Mouse (Mus musculus) kidney, postnatal 14 days (tissue): Measurements from ENCODE around the gene Ccdc57.

Experiments used
- DNase-seq: peaks from one replicate; pipeline ENCODE4 v3.0.0; 2022; ENCODE audit warnings: mixed read lengths

The Ccdc57 gene

DNA sequence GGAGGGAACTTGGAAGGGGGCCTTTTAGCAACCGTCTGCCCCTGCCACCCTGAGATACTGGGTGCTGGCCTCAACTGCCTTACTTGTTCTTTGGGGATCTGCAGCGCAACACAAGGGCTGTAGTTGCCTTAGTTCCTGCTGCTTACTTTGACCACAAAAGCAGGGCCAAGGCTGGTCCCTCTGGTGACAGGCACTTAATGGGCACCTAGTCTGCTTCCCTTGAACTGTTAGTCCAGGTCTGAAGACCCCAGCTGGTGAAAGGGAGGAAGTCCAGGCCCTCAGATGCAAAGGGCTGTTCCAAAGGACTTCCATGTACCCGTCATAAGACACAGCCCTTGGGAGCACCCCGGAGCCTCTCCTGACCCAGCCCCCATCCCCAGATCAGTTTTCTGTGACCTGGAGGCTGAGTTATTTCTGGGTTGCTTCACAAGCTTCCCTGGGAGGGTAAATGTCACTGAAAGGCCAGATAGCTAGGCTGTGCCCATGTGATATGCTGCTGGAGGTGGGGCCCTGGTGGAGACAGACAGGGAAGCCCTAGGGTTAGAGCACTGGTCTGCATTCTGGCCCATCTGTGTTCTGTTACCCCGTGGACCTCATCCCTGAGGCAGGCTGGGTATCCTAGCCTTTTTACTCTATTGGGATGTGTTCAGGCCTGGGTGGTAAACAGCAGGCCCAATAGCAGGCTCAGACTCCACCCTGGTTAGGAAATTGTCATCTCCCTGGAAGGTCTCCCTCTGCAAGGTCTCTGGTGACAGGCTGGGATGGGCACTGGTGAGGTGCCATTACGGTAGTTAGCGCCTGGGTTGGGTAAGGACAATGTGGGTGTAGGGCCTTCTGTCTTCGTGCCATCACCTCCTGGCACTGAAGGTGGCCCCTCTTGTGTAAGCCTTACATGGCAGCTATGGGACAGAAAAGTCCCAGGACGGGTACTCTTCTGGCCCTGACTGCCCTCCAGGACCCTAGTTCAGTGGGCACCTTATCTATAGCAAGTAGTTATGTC, 19.4 kb upstream of the Ccdc57 start:
- no peak for DNase-seq

DNA sequence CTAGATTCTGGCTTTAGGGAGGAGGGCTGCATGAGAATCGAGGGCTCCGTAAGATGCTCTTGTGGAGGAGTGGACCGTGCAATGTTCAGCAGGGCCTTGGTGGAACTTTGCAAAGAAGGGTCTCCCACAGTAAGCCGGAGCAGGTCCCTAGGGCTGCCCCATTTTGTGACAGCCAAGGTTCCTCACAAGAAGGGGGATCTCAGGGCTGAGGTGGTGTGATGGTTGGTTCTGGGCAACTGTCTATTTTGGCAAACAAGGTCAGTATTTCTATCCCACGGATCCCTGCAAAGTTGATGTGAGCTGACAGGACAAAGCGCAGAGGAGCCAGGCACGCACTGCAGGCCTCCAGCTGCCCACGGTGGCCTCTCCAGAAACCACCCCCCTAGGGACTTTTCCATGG, 18.6 kb upstream of the Ccdc57 start:
- no peak for DNase-seq

DNA sequence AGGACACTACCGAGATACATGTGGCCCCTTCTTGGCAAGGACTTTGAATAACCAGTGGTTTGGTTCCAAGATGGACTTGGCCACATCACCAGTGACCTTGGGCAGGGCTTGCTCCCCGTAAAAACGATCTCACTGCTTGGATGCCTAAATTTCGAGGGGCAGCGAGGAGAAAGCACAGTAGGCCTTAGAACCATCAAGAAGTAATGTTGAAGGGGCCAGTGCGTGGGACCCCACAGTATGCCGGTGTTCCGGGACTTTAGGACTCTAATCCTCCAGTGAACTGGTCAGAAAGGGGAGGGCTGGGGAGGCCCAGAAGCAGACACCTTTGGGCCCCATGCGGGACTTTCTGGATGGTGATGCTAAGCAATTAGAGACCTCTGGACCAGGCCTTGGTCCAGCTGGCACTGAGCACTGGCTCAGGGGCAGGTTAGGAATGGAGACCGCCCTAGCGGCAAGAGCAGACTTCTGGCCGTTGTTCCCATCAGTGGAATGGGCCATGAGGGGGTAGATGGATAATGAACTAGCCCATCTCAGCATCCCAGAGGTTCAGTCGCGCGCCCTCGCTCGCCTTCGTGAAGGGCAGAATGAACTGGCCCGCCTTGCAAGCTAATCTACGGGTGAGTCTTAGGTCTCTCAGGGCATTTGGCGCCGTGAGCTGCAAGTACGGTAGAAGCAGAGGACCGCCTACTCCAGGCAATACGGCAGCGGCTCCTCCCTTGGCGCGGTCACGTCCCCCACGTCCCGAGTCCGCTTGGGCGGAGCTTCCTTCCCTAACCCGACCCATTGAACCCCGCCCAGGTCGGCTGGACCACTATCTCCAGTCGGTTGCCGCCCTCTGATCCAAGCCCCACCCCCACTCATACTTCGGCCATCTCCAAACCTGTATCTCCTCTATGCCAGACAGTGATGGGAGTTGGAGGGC, 17.9 kb upstream of the Ccdc57 start:
- DNase-seq, result peak; percentile 88

DNA sequence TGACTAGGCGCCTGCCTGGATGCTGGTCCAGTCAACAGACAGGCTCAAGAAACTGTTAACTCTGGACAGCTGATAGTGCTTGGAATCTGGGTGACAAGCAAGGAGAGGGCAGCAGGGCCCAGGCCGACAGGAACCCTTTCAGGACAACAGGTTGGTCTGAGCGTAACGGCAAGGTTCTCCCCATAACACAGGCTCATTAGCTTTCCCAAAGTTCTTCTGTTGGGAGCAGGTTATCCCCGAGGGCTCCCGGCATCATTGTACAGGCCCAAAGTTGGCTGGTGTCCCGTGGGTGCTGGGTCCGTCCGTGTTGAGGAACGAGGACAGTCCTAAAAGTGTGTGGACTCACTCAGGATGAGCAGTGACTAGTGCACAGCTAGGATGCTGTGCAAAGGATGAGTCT, 17.2 kb upstream of the Ccdc57 start:
- no peak for DNase-seq

DNA sequence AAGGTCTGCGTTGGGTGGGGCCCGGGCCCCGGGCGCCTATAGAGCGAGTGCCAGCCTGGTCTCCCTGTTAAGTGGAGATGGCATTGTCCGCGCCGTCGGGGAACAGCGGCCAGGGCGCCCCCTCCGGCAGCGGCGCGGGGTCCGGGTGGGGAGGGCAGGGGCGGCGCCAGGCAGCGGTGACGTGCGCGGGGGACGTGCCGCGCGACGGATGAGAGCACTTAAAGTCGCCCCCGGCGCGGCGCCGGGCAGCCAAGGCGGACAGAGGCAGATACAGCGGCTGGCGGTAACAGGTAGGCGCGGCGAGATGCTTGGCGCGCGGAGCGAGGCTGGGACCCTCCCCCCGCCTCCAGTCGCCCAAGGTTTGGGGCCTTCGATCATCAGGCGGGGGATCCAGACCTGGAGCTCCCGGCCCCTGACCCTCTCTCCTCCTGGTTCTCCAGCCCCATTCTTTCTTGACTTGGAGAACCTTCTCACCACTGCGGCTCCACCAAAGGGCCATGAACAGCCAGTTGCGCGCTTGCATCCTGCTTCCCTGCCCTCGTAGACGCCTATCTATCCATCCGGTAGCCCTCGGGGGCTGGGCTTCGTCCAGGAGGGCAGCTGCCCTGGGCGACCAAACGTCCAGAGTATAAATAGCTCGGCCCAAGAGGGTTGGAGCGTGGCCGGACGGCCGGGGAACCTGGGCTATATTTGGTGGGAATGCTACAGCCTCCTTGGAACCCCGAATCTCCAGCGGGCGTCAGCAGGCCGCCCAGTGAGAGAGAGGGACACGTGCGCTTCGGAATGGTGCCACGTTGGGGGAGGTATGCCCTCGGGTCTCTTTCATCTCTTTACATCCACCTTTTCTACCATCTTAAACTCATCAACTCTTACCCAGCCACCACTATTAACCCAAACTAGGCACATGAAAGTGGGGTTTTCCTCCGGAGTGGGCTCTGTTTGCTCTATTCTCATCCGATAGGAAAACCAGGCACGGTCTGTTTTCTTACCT, 16.5 kb upstream of the Ccdc57 start:
- peak; percentile 64 for DNase-seq

DNA sequence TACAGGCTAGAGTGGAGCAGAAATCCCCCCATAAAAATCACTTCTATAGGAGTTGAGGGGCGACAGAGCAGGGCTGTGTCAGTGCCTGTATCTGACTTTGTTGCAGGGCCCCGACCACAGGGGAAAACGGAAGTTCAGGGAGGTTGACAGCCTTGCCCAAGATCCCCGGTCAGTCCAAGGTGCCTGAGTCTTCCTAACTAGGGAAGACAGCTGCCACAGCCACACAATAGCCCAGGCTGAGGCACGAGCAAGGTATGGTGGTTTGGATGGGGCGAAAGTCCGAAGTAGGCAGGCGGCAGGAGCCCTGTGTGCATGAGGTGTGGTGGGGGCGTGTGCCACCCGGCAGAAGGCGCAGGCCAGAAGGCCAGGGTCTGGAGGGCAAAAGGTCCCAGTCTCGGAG, 15.7 kb upstream of the Ccdc57 start, which contains the start of gene Slc16a3:
Gene Slc16a3, plus strand, starts transcription at position 153 of the 400 bp plus-strand sequence.
- peak; percentile 41 for DNase-seq

DNA sequence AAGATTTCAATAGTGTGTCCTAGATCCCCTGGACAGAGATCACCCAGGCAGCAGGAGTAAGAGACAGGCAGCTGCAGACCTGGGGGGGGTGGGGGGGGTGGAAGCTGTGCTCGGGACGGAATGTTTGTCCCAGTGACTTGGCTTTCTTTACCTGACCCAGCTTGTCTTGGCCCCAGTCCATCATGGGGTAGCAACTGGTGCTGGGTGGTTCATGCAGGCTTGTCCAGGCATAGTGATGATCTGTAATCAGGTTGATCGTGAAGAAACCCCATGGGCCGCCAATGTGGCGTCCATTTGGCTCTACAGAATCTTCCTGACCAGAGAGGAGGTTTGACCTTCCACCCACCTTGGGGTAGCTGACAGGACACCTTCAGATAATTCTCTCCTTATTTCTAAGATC, 13.3 kb upstream of the Ccdc57 start:
- DNase-seq, result no peak

DNA sequence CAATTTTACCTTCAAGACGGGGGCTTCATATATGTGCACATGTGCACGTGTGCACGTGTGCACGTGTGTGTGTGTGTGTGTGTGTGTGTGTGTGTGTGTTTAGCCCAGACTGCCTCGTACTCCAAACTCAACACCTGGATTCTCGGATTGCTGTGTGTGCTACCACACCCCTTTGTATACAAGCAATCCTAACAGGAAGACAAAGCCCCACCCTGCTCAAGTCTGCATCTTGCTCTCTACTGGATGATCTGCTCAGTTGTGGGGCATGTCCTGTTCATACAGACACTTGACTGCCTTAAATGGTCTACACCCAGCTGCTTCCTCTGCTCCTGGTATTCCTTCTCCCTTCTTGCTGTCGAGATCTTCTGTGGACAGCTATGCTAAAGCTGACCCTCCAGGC, 12.6 kb upstream of the Ccdc57 start:
- no peak for DNase-seq

DNA sequence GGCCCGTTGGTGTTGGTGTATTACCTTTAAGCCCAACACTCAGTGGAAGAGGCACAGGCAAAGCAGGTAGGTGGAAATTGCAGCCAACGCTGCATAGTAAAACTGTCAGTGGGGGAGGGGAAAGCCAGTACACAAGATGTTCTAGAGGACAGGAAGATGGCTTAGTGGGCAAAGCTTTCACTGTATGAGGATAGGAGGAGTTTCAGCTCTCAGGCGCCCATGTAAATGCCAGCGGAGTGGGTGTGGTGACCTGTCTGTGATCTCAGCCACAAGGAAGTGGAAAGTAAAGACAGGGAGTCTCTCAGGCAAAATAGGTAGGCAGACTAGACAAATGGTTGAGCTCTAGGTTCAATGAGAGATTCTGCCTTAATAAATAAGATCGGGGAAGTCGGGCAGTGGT, 8.3 kb upstream of the Ccdc57 start:
- no peak for DNase-seq

DNA sequence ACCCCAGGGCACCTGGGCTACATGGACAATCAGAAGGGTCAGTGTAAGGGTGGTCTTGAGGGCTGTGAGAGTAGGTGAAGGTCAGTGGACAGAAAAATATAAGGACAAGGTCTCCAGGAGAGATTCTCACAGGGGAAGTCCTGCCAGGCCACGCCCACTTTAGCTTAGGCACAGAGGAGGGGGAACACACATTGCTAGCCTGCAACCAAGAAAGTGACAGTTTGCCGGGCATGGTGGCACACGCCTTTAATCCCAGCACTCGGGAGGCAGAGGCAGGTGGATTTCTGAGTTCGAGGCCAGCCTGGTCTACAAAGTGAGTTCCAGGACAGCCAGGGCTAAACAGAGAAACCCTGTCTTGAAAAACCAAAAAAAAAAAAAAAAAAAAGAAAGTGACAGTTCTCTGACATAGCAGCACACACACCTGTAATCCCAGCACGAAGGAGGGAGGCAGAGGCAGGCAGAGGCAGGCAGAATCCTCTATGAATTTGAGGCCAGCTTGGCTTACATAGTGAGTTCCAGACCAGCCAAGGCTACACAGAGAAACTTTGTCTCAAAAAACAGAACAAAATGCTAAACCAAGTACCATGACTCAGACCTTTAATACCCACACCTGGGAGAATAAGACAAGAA, 7.2 kb upstream of the Ccdc57 start:
- no peak for DNase-seq

DNA sequence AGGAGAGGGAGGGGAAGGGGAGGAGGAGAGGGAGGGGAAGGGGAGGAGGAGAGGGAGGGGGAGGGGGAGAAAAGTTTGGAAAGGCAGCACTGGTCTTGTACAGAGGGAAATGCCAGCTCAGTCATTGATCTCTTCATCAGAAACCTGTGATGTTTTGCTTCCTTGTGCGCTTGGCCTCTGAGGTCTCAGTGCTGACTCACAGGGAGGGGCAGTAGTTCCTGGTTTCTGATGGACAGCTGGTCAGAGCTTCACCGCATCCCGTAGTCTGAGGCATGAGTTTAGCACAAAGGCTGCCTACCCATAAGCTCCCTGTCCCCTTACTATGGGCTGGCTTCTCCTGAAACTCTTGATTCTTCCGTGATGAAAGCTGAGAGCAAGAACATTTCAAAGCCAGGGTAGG, 6.1 kb upstream of the Ccdc57 start:
- DNase-seq, result no peak

DNA sequence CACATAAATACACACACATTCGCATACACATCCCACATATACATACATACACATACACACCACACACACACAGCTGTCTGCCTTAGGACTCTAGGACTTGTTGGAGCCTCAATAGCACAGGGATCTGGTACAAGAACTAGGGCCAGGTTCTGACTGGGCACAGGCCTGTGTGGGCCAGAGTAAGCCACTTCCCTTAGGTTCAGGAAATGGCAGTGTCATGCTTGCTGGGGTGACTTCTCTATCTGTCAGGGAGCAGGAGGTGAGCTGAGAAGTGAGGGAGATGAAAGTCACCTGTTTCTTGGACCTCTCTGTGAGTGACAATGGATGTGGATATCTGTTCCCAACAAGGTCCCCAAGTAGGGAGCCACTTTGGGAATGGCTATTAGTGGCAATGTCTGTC, 5.3 kb upstream of the Ccdc57 start:
- DNase-seq, result no peak

DNA sequence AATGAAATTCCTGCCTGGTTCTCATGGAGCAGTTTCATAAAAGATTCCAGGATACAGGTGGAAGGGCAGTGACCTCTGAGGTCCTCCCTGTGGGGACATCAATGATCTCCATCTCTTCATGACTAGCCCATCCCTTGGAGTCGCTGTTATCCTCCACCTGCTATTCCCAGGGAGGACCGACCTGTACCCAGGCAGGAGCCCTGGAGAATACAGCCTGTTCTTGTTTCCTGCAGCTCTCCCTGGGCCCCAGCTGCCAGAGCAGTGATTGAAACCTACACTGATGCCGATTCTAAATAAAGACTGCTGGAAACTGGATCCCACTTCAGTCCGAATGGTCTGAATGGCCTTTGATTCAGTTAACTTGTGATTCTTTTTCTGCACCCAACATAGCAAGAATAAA, 1.2 kb downstream of the Ccdc57 start:
- DNase-seq, result no peak

DNA sequence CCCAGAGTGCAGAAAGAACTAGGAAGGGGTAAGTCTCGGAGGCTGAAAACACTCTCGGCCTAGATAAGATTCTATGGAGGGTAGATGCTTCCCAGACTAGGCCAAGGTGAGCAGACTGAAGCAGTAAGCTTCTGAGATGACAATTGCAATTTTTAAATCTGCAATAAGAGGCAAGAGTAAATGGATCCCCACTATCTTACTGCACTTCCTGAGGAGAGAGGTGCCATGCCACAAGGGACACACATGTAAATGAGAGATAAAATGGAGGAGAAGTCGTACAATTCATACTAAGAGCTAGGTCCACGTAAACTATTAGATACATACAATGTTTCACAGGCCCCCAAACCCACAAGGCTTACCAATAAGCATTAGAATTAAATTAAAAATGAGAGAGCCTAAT, 4.2 kb downstream of the Ccdc57 start:
- no peak for DNase-seq

DNA sequence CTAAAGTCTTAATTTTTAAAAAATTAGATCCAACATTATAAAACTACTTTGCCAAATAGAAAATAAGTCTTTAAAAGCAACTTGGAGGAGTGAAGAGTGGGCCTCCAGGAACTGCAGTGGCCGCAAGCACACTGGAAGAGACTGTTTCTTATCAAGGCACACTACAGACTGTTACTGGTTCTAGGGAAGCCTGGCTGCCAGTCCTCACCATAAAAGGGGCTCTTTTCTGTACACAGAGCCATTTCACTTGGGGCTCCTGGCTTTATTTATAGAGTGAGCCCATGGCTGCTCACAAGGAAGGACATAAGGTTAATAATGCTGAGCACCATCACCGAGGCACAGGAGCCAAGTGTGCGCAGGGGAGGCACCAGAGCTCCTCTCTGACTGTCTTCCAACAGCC, 10.1 kb downstream of the Ccdc57 start:
- DNase-seq, result no peak

DNA sequence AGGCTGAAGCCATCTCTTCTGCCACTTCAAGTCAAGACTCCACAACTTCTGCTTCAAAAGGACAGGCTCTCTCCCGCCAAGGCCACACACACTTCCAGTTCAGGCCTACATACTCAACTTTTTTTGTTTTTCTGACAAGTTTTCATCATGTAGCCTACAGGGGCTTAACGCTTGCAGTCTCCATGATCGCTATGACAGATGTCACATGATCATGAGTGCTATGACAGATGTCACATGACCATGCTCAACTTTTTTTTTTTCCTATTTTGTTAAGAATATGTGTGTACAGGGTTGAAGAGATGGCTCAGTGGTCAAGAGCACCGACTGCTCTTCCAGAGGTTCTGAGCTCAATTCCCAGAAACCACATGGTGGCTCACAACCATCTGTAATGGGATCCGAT, 14.9 kb downstream of the Ccdc57 start:
- no peak for DNase-seq

DNA sequence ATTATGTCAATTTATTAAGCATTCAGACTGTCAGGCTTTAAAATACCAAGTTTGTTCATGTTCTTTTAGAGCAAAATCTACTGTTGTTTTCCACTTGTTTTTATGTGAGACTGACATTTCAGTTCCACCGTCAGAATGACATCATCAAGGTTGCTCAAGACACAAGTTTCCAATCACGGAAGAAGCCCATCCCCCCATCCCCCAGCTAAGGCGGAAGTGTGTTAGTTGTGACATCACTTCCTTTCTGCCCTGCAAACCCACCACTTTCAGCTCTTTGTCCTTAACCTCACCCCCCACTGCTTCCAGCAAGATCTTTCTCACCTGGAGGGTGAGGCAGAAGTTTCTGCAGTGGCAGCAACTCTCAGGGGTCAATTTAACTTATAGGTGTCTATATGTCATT, 16.2 kb downstream of the Ccdc57 start:
- no peak for DNase-seq

DNA sequence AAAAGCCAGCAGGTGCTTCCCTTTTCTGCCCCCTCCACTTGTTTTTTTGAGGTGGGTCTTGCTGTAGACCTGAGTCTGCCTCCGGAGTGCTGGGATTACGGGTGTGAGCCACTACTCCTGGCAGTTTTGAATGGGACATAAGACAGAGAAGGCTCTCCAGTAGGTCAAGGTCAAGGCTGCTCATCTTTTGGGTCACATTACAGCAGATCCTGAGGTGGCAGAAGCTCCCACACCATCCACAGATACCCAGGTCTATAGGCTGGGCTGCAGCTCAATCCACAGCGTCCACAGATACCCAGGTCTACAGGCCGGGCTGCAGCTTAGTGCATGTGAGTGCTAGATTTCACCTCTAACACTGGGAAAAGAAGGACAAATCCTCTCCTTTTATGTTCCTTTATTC, 18.9 kb downstream of the Ccdc57 start:
- no peak for DNase-seq

DNA sequence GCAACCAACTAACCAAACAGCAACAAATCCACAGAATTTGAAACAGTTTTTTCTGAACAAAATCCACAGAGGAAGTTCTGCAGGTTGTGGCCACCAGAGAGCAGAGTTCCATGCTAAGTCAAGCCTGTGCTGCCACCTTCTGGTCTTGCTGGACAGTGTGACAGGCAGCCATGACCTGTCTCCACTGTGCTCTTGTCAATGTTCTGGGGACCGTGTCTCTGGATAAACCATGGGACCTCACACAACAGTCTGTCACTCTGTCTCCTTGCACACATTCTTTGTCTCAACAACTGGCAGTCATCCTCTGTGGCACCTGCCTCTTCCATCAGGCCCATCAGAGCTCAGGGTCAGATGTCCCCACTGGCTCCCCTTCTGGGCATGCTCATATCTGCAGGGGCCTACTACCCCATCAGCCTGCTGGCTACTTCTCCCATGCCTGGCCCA, 27.2 kb downstream of the Ccdc57 start:
- peak; percentile 85 for DNase-seq

DNA sequence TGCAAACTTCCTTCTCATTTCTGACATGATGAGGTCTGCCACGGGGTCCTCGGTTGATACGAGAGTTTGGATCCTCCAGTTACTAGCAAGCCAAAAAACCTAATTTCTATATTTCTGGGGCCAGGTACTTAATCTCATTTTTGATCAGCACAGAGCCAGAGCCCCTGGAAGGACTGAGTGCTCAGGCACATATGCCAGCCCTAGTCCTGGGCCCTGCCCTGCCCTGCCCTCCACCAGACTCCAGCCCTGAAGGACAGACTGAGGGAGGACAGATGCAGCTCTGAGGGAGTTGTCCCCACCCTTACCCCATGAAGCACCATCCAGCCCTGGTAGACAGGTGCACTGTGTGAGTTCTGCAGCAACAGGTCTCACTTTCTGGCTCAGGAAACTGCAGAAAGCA, 28.1 kb downstream of the Ccdc57 start:
- no peak for DNase-seq

DNA sequence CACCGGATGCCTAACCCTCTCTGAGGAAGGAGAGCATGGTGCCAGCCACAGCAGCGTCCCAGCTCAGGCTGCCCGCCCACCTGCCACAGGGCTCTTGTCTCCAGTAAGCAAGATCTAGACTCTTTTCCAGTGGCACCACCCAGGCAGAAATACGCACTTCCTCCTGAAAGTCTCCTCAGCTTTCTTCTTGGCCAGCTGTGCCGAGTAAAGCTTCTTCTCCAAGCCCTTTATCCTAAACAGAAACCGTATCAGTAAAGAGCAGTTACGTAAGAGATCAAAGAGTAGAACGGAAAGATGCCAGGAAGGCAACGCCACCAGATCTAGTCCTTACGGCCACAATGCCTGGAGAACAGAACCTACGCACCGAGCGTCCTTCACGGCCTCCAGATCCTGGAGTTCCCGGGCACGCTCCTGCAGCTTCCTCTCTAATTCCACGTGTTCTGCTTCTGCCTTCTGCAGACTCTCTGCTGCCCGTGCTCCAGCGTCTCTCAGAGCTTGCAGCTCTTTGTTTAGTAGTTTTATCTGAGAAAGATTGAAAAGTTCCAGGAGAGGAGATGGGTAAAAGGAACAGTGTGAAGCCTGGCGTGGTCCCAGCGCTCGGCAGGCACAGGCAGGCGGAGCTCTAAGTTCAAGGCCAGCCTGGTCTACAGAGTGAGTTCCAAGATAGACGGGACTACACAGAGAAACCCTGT, 29.4 kb downstream of the Ccdc57 start:
- DNase-seq, result no peak
